Mouse (Mus musculus) ES-Bruce4 (cell line): Measurements from ENCODE around the gene Tnfsf18.

Source experiments
- CTCF ChIP-seq: IDR thresholded peaks from one replicate; pipeline ENCODE4 v1.8.1; 2011; ENCODE audit warnings: low read depth, low read length
- EP300 ChIP-seq: IDR thresholded peaks from 2 replicates; pipeline ENCODE4 v1.6.1; 2011; ENCODE audit warnings: low read depth, low read length; ENCODE audit not compliant: insufficient read depth
- POLR2A ChIP-seq: IDR thresholded peaks from one replicate; pipeline ENCODE4 v1.8.1; 2011; ENCODE audit warnings: low read length; ENCODE audit not compliant: insufficient read depth

DNA sequence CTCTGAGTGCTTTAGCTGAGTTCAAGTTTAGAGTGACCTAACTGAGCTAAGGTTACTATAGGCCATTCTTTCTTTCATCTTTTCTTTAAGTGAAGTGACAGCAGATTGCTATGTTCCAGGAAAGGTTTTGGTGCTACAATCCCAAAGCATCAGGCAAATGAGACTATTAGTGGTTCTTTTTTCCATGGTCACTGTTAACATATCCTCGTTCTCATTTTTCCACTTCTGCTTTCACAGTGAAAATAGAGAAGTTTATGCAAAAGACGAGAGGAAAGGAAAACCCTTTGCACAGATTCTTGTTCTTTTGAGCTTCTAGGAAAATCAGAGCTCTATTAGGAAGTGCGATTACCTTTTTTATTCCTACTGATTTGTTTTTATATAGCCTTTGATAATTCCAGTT lies 22.9 kb downstream of the Tnfsf18 start:
- TF ChIP-seq CTCF (no peak), POLR2A (no peak), EP300 (no peak)
